Comparison of ENCODE assay signal across 7 mouse cellular contexts in the genomic region with DNA sequence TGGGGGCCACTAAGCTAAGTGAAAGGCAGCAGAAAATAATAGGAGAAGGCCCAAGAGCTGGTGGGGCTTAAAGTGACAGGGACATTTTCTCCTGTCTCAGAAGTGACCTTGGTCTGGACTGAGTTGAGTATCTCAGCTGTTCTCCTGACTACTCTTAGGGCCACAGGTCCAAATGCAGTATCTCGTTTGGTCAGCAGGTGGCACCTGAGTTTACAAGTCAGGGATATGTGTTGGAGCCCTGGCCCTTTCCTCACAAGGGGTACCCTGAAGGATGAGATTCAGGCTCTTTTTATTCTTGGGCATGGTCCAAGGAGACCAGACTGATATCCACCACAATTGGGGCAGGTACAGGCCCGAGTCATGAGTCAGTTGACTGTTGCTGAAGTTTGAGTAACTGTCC. TPM values are rescaled to one million over a fixed set of nuclear protein-coding genes. Genes with fewer than 3 reads are reported as not detected.
DNase-seq lines count a peak whose midpoint lies in the region; ATAC-seq and TF ChIP-seq lines count a peak whose summit lies in the region.

No protein-coding gene starts in this region.

- TF ChIP-seq POLR2A in brain, embryonic 14.5 days (IDR thresholded peaks at IDR 0.05; ENCODE audit: borderline replicate concordance, extremely low read depth, insufficient read depth, insufficient read length, poor library complexity, severe bottlenecking) = no peak

- no peaks in the 10 kb centered on the region for H3K36me3 ChIP-seq in forebrain, embryonic 11.5 days (ENCODE audit: control insufficient read depth, insufficient read depth, low read length)
- peaks cover 7% of the 10 kb centered on the region; the same call in 1 of the 2 replicates for H3K36me3 ChIP-seq in hindbrain, embryonic 10.5 days
- no peaks in the 10 kb centered on the region for H3K36me3 ChIP-seq in lung, postnatal 0 days (ENCODE audit: insufficient read depth, low read length)

- peak; percentile 43; the same call in 1 of the 2 replicates for ATAC-seq in forebrain, embryonic 11.5 days (replicated peaks; ENCODE audit: low FRiP score)
- ATAC-seq in lung, postnatal 0 days = no peak; the same call in 1 of the 2 replicates

- H3K4me3 ChIP-seq in forebrain, embryonic 11.5 days (ENCODE audit: low read depth, low read length) = no peak overlapping the region
- H3K4me3 ChIP-seq in hindbrain, embryonic 10.5 days = no peak overlapping the region
- no peak overlapping the region for H3K4me3 ChIP-seq in layer of hippocampus, adult 2 months
- no peak overlapping the region for H3K4me3 ChIP-seq in lung, postnatal 0 days (ENCODE audit: low read depth, low read length)

- H3K27ac ChIP-seq in forebrain, embryonic 11.5 days (ENCODE audit: low read depth, low read length) = no peak overlapping the region
- no peak overlapping the region for H3K27ac ChIP-seq in hindbrain, embryonic 10.5 days
- no peak overlapping the region for H3K27ac ChIP-seq in layer of hippocampus, adult 2 months
- H3K27ac ChIP-seq in lung, postnatal 0 days (ENCODE audit: low read length) = no peak overlapping the region

- TF ChIP-seq CTCF in brain, embryonic 14.5 days (IDR thresholded peaks at IDR 0.05; ENCODE audit: borderline replicate concordance, extremely low read depth, insufficient read depth, insufficient read length) = peak; percentile 77; the same call in 1 of the 2 replicates
- TF ChIP-seq CTCF in layer of hippocampus, adult 2 months (conservative IDR thresholded peaks at IDR 0.05) = peak; percentile 87
- peak; percentile 78 for TF ChIP-seq CTCF in lung, postnatal 0 days (IDR thresholded peaks at IDR 0.05)

- no peak for TF ChIP-seq EP300 in lung, postnatal 0 days (IDR thresholded peaks at IDR 0.05)

- 25% methylated on average over 2 of the region's 2 CpGs for WGBS in forebrain, embryonic 11.5 days
- WGBS in hindbrain, embryonic 10.5 days = 37% methylated on average over 2 of the region's 2 CpGs
- WGBS in lung, postnatal 0 days = 35% methylated on average over 2 of the region's 2 CpGs

- H3K9me3 ChIP-seq in forebrain, embryonic 11.5 days (ENCODE audit: control insufficient read depth, low read length) = no peaks in the 10 kb centered on the region
- no peaks in the 10 kb centered on the region for H3K9me3 ChIP-seq in hindbrain, embryonic 10.5 days
- H3K9me3 ChIP-seq in lung, postnatal 0 days (ENCODE audit: low read length) = no peaks in the 10 kb centered on the region

- no peak overlapping the region for H3K4me2 ChIP-seq in forebrain, embryonic 11.5 days (ENCODE audit: low read depth, low read length, severe bottlenecking)
- H3K4me2 ChIP-seq in lung, postnatal 0 days (replicated peaks; ENCODE audit: low read depth, low read length) = no peak overlapping the region

- H3K27me3 ChIP-seq in forebrain, embryonic 11.5 days (ENCODE audit: control insufficient read depth, insufficient read depth, low read length) = no peaks in the 10 kb centered on the region
- H3K27me3 ChIP-seq in hindbrain, embryonic 10.5 days (ENCODE audit: insufficient read depth, poor library complexity, severe bottlenecking) = no peaks in the 10 kb centered on the region
- H3K27me3 ChIP-seq in lung, postnatal 0 days (replicated peaks; ENCODE audit: insufficient read depth, low read length) = no peaks in the 10 kb centered on the region

- DNase-seq in MN1 (ENCODE audit: low spot score) = peak; percentile 62
- peak; percentile 79 for DNase-seq in brain, embryonic 14.5 days (ENCODE audit: low read depth)
- peak; percentile 71 for DNase-seq in forebrain, embryonic 11.5 days (ENCODE audit: low spot score)
- peak; percentile 68 for DNase-seq in hindbrain, embryonic 10.5 days (ENCODE audit: low spot score)
- DNase-seq in layer of hippocampus, adult 2 months (ENCODE audit: low spot score in 2 of 2) = peak; percentile 46 to 85
- DNase-seq in lung, postnatal 0 days (ENCODE audit: low spot score) = peak; percentile 36
- DNase-seq in right cerebral cortex, adult 18-20 months = peak; percentile 59

- no peak overlapping the region for H3K9ac ChIP-seq in forebrain, embryonic 11.5 days (ENCODE audit: low read length)
- no peak overlapping the region for H3K9ac ChIP-seq in lung, postnatal 0 days (replicated peaks; ENCODE audit: low read depth)

- H3K4me1 ChIP-seq in forebrain, embryonic 11.5 days (replicated peaks; ENCODE audit: control insufficient read depth, insufficient read depth, low read length) = peaks cover 2% of the 10 kb centered on the region; the same call in 1 of the 2 replicates
- H3K4me1 ChIP-seq in hindbrain, embryonic 10.5 days (replicated peaks) = peaks cover 18% of the 10 kb centered on the region
- H3K4me1 ChIP-seq in lung, postnatal 0 days (ENCODE audit: insufficient read depth, low read depth, low read length) = no peaks in the 10 kb centered on the region

RNA-seq across cellular contexts. Expression of gene Adck1, which starts 44.8 kb away (rescaled TPM):
- polyA plus RNA-seq in brain, embryonic 14.5 days (2012; rRNA removed) = 35.2 and 43.8 TPM in 2 replicates
- 15.2 and 20.9 TPM in 2 replicates for polyA plus RNA-seq in forebrain, embryonic 11.5 days (2014; fragmentation: Nextera tagmentation; extraction: Ambion mirVana)
- polyA plus RNA-seq in hindbrain, embryonic 10.5 days (2016; fragmentation: Nextera tagmentation; extraction: Ambion mirVana) = 19.1 and 20.4 TPM in 2 replicates
- 10 to 100 TPM; 32.3 to 32.4 TPM for total RNA-seq in layer of hippocampus, adult 2 months (2021)
- polyA plus RNA-seq in lung, postnatal 0 days (2015; fragmentation: Nextera tagmentation; extraction: Ambion mirVana) = 12.5 and 12.9 TPM in 2 replicates
